Mouse (Mus musculus) brain, embryonic 14.5 days (tissue): Measurements from ENCODE around the gene Acsl1. TPM values are rescaled to one million over a fixed set of nuclear protein-coding genes. Genes with fewer than 3 reads are reported as not detected.
"Not testable (repeated sequence)": the region's sequence is repeated elsewhere in the genome, so short reads cannot be mapped to it uniquely, and the experiment has no call there.

Experiments used
- DNase-seq: peaks from one replicate; pipeline ENCODE4 v3.0.0-alpha.2; 2011; ENCODE audit warnings: low read depth
- CTCF ChIP-seq: fragments of 200-500 bp; IDR thresholded peaks from 2 replicates; pipeline ENCODE4 v1.5.1; 2012; ENCODE audit warnings: inconsistent platforms, mild to moderate bottlenecking, moderate library complexity, borderline replicate concordance; ENCODE audit not compliant: insufficient read depth, insufficient read length; ENCODE audit errors: extremely low read depth
- POLR2A ChIP-seq: fragments of 200-500 bp; IDR thresholded peaks from 2 replicates; pipeline ENCODE4 v1.6.1; 2012; ENCODE audit warnings: mild to moderate bottlenecking, inconsistent platforms, borderline replicate concordance; ENCODE audit not compliant: poor library complexity, insufficient read depth, insufficient read length, severe bottlenecking; ENCODE audit errors: extremely low read depth
- polyA plus RNA-seq: library from polyadenylated mRNA; depleted of rRNA; stranded (reverse); fragments of >200 nt; gene quantifications from 2 replicates; pipeline ENCODE4 v1.2.3, GENCODE M21; 2012; rRNA removed

Acsl1 gene
- polyA plus RNA-seq, 1 experiment = 17.7 TPM

DNA sequence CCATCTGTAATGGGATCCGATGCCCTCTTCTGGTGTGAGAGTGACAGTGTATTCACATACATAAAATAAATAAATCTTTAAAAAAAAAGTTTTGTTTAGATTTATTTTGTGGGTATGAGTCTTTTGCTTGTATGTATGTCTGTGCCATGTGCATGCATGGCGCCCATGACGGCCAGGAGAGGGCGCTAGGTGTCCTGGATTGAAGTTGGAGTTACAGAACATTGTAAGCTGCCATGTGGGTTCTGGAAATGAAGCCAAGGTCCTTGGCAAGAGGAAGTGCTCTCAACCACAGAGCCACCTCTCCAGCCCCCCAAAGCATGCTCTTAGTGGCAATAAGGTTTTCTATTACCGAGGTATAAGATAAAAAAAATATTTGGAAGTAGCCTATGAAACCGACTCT lies 88.6 kb downstream of the Acsl1 start:
- peak; percentile 59 for DNase-seq
- no peak for TF ChIP-seq POLR2A
- TF ChIP-seq CTCF = peak; percentile 46; the same call in 1 of the 2 replicates

DNA sequence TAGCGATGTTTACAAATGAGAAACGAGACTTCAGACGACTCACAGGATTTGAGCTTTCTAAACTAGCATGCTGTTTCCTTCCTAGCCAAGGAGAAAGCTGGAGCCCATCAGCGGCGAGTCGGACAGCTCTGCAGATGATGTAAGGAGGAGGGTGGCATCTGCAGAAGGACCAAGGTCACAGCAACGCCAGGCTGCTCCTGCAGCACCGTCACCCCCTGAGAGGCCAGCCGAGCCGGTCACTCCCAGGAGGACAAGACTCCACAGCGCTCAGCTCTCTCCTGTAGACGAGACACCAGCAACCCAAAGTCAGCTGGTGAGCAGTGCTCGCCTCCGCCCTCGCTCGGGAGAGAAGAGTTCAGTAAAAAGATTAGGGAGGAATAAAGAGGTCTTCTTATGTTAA lies 91.5 kb downstream of the Acsl1 start:
- TF ChIP-seq POLR2A = no peak
- no peak for TF ChIP-seq CTCF
- no peak for DNase-seq

DNA sequence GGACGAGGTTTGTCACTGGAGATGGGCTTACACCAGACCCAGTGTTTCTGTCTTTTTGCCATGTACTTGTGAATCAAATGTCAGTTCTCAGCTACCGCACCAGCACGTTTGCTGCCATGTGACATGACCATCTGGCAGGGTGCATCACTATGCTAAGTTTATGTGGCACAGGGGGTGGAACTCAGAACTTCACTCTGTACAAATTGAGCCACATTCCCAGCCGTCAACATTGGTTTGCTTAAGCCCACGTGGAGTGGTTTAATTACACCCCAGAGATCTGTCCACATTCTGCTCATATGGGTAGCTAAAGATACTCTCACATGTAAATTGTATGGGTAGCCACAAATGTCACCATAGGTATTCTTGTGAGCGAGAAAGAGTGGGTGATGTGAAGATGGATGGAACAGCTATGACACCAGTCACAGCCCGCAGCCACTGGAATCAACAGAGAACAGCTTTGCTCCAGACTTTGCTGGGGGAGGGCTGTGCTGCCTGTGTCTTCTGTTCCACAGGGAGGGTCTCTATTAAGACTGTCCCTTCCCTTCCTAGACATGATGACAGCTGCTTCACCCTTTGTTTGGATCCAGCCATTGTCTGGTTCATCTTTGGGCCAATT lies 96.2 kb downstream of the Acsl1 start:
- peak; percentile 17 for DNase-seq
- TF ChIP-seq CTCF = no peak

DNA sequence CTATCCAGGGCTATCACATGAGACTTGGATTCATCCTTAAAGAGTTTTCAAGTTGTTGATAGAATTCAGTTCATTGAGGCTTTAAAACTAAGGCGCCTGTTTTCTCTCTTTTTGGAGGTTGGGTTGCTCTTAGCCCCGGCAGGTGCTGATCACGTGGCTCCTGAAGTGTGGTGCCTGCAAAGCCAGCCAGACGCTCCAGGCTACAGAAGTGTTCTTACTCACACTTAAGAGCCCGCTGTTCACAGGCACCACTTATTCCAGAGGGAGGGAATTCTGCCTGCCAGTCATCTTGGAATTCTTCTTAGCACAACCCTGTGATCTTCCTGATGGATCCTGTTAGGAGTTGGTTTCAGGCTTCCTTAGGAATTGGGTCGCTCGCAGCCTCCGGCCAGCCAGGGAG lies 97.1 kb downstream of the Acsl1 start:
- DNase-seq = no peak
- TF ChIP-seq CTCF (no peak), POLR2A (no peak)

DNA sequence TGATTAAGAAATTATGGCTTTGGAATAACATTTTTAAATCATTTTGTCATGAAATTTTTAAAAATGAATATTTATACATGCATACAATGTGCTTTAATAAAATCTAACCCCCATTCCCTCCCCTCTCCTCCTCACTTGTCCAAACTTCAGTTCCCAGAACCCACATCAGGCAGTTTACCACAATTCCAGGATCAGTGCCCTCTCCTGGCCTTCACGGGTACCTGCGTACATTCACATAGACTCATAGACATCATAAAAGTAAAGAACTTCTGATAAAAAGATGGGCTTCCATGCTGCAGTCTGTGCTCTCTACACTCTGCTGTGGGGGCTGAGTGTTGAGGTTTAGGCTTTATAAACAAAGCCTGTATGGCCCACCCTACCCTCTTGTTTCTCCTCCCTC lies 98.1 kb downstream of the Acsl1 start:
- TF ChIP-seq POLR2A (no peak), CTCF (peak; percentile 41; the same call in 1 of the 2 replicates)
- DNase-seq = no peak

DNA sequence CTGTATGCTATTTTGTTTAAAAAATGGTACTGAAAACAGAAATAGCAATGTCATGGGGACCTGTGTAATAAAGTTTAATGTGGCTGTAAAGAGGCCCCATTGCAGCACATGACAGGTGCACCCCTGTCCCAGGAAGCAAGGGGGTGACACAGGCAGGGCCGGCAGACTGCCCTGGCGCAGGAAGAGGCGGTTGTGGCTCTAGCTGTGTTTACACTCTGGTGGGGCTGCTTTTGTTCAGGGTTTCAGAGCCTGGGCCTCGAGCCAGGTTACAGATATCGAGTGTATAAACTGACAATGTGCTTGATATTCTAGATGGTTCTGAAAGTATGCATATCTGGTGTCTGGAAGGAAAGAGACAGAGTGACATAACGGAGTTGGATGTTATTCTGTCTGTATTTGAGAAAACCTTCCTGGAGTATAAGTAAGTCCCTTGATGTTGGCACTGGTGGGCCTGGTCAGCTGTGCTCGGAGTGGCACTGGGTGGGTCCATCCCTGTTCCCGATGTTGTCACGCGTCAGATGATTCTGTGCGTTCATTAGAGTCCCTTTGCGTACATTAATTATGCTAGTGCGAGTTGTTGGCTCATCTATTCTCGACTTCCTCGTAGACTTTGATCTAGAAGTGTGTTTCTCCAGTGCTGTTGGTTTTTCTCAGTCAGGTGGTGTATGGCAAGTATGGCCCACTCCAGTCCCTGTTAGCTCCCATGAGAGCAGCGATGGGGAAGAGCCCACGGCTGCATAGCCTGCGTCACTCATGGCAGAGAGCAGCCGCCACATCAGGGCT lies 99.0 kb downstream of the Acsl1 start:
- no peak for TF ChIP-seq CTCF
- no peak for TF ChIP-seq POLR2A
- DNase-seq = no peak

DNA sequence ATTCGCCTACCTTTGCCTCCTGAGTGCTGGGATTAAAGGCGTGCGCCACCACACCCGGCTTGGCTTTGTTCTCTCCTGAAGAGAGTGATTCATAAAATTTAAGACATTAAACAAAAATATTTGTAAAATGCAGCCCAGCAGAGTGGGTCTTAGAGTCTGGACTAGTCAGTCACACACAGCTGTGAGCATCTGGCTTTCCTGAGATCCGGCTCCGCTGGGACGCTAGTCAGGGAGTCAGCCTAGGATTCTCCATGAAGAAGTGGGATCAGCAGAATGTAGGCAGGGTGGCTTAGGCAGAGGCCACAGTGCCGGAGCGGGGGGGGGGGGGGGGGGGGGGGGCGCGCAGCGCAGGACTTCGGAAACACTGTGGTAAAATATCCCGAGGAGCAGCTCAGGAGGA lies 99.8 kb downstream of the Acsl1 start:
- DNase-seq = no peak
- no peak for TF ChIP-seq POLR2A
- no peak for TF ChIP-seq CTCF

DNA sequence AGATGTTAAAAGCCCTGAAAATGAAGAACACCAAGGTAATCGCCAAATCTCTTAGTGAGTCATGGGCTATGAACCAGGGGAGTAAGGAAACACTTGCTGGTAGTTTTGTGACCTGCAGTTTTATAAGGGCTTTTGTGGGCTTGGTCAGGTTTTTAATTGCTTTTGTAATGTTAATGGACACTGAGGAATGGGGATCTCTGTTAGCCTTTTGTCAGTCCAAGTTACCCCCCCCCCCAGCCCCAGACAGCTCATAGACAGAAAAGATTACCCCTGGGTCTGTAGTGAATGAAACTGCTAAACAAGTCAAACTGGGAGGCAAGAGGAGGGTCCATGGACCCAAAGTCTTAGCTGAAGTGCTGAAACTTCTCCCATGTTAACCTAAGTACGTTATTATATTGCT lies 102.6 kb downstream of the Acsl1 start:
- no peak for DNase-seq
- no peak for TF ChIP-seq POLR2A
- TF ChIP-seq CTCF = no peak

DNA sequence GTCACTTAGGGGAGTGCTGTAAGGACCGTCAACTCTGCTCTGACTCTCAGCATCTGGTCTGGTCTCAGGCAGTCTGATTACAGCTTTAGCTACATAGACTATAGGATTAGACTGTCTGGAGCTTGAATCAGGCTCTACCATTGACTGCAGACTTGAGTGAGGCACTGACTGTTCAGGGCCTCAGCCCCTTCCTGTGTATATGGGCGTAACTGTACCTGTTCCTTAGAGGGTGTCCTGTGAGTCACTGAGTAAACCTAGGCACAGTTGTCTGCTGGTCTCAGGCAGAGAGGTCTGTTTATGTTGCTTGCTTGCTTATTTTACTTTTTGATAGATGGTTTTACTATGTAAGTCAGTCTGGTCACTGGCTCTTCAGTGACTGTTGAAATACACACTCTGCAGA lies 103.1 kb downstream of the Acsl1 start:
- DNase-seq = no peak
- TF ChIP-seq POLR2A (no peak), CTCF (no peak)

DNA sequence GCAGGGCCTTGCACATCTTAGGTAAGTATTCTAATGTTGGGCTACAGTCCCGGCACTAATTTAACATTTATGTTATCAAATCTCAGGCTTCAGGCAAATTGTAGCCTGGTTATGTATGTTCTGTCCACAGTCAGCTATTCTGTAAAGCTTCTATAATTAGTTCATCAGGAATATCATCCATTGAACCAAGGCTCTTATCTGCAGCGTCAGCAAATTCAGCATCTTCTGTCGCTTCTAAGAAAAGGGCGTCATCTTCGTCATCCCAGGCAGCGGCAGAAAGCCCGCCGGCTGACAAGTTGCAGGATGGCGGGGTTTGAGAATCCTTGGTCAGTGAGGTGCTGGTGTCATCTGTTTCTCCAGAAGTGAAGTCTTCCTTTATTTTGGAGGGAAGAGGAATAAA lies 108.0 kb downstream of the Acsl1 start:
- no peak for DNase-seq
- no peak for TF ChIP-seq CTCF
- no peak for TF ChIP-seq POLR2A

DNA sequence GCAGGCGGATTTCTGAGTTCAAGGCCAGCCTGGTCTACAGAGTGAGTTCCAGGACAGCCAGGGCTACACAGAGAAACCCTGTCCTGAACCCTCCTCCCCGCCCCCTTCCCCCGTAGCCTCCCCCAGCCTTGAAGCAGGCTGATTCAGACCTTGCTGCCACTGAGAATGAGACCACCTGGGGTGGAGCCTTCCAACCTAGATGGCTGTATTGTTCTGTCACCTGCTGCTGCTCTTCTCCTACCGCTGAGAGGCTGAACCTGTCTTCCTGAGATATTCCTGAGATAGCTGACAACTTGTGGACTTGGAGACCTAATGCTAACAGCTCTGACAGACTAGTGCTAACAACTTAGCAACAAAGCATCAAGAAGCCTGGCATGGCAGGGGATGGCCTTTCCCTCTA lies 113.5 kb downstream of the Acsl1 start:
- not testable (repeated sequence) for DNase-seq

DNA sequence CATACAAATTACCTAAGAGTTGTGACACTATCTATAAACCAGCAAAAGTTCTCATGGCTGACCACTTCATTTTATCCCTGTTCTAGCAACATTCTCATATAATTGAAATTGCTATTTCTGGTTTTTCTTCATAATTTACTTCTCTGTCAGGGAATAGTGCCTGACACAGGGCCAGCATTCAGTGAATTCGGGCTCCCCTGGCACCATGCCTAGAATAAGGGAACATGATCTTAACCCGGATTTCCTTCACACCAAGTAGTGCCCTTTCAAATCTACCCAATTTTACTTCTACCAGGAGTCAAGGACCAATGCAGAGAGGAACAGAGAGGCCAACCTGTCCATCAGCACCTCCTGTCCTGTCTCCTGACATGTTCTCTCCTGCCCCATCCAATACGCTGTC lies 114.7 kb downstream of the Acsl1 start:
- DNase-seq = no peak
- TF ChIP-seq POLR2A = no peak
- TF ChIP-seq CTCF = no peak

Other genes with a start within 250 kb of the Acsl1 start
- gene Helt, start 176.4 kb upstream of the Acsl1 start, polyA plus RNA-seq = 3.7 and 7.2 TPM in 2 replicates
- 4.0 and 7.1 TPM in 2 replicates for gene Cenpu, start 81.0 kb downstream of the Acsl1 start, polyA plus RNA-seq
- gene Primpol, start 146.2 kb downstream of the Acsl1 start, polyA plus RNA-seq = 2.8 and 5.0 TPM in 2 replicates
- 132 and 135 TPM in 2 replicates for gene Casp3, start 146.3 kb downstream of the Acsl1 start, polyA plus RNA-seq